Mouse (Mus musculus) limb, embryonic 12.5 days (tissue): ENCODE measurements around the gene Arhgef40. TPM values are rescaled to one million over a fixed set of nuclear protein-coding genes. Genes with fewer than 3 reads are reported as not detected.

Experiments used
- ATAC-seq: fragments of 200-750 bp; cut with Nextera tagmentation; 2 replicates; pipeline ENCODE4 v1.8.0; 2017; ENCODE audit warnings: low read depth, moderate TSS enrichment; ENCODE audit not compliant: insufficient number of reproducible peaks, insufficient read depth, low FRiP score, low TSS enrichment
- H3K27ac ChIP-seq: fragments of 300-500 bp; sonication (generic); 2 replicates; pipeline ENCODE4 v1.5.1; 2016; ENCODE audit warnings: mild to moderate bottlenecking, moderate library complexity
- H3K27me3 ChIP-seq: fragments of 300-500 bp; sonication (generic); 2 replicates; pipeline ENCODE4 v1.6.1; 2016; ENCODE audit warnings: mild to moderate bottlenecking, moderate library complexity
- H3K36me3 ChIP-seq: fragments of 300-500 bp; sonication (generic); 2 replicates; pipeline ENCODE4 v1.6.1; 2016; ENCODE audit warnings: mild to moderate bottlenecking, moderate library complexity
- H3K4me1 ChIP-seq: fragments of 300-500 bp; sonication (generic); replicated peaks from 2 replicates; pipeline ENCODE4 v1.6.1; 2016
- H3K4me2 ChIP-seq: fragments of 300-500 bp; sonication (generic); 2 replicates; pipeline ENCODE4 v1.6.1; 2016; ENCODE audit warnings: mild to moderate bottlenecking, moderate library complexity
- H3K4me3 ChIP-seq: fragments of 300-500 bp; sonication (generic); replicated peaks from 2 replicates; pipeline ENCODE4 v1.5.1; 2016; ENCODE audit warnings: mild to moderate bottlenecking
- H3K9ac ChIP-seq: fragments of 300-500 bp; sonication (generic); replicated peaks from 2 replicates; pipeline ENCODE4 v1.6.1; 2016; ENCODE audit warnings: mild to moderate bottlenecking, moderate library complexity
- H3K9me3 ChIP-seq: fragments of 300-500 bp; sonication (generic); 2 replicates; pipeline ENCODE4 v1.6.1; 2016; ENCODE audit warnings: mild to moderate bottlenecking, moderate library complexity
- WGBS: fragments of 180-500 bp; shearing (Covaris S2); methylation state at CpG from one replicate; pipeline ENCODE4 v1.1.7; 2016; 5-methylcytosine and 5-hydroxymethylcytosine counted together
- polyA plus RNA-seq: library from polyadenylated mRNA; unstranded; fragments of >200 nt; fragmentation: Nextera tagmentation; extraction: Ambion mirVana; gene quantifications from 2 replicates; pipeline ENCODE4 v1.2.1, GENCODE M21; 2016

The Arhgef40 gene
- polyA plus RNA-seq, 1 experiment from 2014 or later = 253 TPM

DNA sequence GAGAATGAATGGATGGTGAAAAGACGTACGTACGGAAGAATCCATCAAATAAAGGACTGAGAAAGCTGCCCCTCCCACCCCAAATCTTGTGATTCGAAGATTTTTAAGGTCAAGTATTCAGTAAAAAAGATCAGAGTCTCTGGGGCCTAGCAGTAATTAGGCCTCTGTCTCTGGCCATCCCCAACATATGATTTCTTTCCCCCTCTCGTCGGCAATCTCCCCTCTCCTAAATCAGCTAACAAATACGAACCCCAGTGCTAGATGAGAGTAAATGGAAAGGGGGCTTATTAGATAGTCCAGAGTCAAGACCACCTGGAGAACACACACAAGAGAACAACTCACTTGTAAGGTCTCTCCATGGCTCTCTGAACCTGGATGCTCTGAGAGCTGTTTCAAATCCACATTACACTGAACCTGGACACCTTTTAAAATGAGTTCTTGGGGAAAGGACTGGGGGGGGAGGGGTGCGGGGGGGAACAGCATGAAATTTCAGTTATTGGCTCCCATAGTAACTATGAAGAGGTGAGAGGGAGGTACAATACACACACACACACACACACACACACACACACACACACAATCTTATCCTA lies 28.6 kb downstream of the Arhgef40 start:
- H3K9ac ChIP-seq = peak overlapping the region; percentile 89
- no peaks in the 10 kb centered on the region for H3K27me3 ChIP-seq
- peaks cover 15% of the 10 kb centered on the region for H3K36me3 ChIP-seq
- no peak for ATAC-seq
- WGBS = 49% methylated on average over 8 of the region's 8 CpGs
- peak overlapping the region; percentile 60 for H3K4me2 ChIP-seq
- H3K9me3 ChIP-seq = no peaks in the 10 kb centered on the region
- peak overlapping the region; percentile 67 for H3K4me3 ChIP-seq
- H3K4me1 ChIP-seq = peaks cover 63% of the 10 kb centered on the region
- peak overlapping the region; percentile 96 for H3K27ac ChIP-seq

GRCm38 (mm10) chr14:52013771-52014219 lies 29.3 kb downstream of the Arhgef40 start:
- ATAC-seq = peak; percentile 18; the same call in 1 of the 2 replicates
- peak overlapping the region; percentile 67 for H3K4me3 ChIP-seq
- no peaks in the 10 kb centered on the region for H3K27me3 ChIP-seq
- H3K36me3 ChIP-seq = peaks cover 9% of the 10 kb centered on the region; the same call in 1 of the 2 replicates
- H3K9ac ChIP-seq = peak overlapping the region; percentile 89
- H3K27ac ChIP-seq = peak overlapping the region; percentile 96
- peaks cover 61% of the 10 kb centered on the region for H3K4me1 ChIP-seq
- H3K4me2 ChIP-seq = peak overlapping the region; percentile 60
- H3K9me3 ChIP-seq = no peaks in the 10 kb centered on the region
- under 1% methylated on average over 19 of the region's 24 CpGs for WGBS

GRCm38 (mm10) chr14:52014271-52014760 lies 29.8 kb downstream of the Arhgef40 start:
- Histone ChIP-seq H3K4me1 (peaks cover 60% of the 10 kb centered on the region), H3K4me2 (peak overlapping the region; percentile 60), H3K4me3 (peak overlapping the region; percentile 67), H3K27ac (peak overlapping the region; percentile 96), H3K36me3 (peaks cover 3% of the 10 kb centered on the region; the same call in 1 of the 2 replicates), H3K27me3 (no peaks in the 10 kb centered on the region), H3K9ac (peak overlapping the region; percentile 89), H3K9me3 (no peaks in the 10 kb centered on the region)
- 7% methylated on average over 5 of the region's 80 CpGs for WGBS
- ATAC-seq = no peak

DNA sequence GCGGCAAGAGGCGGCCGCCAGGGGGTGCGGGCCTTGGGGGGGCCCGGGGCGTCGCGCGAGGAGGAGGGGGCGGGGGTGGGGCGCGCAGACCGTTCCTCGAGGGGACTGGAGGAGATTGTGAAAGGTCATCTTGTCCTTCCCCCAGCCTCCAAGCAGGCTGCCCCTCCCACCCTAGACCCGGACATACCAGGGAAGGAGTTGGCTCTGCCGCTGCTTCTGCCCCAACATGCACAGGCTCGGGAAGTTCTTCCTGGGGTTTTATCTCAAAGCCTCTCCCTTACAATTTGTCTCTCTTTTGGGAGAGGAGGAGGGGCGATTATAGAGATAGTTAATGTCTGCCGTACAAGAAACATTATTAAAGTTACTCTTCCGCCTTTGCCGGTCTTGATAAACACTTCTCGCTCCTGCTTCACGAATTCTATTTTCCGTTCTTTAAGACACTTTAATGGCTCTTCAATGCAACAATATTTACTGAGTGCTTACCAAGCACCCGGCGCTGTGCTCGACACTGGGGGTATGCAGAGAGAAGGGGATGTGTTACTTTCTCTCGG lies 30.3 kb downstream of the Arhgef40 start:
- Histone ChIP-seq H3K4me2 (peak overlapping the region; percentile 60), H3K4me3 (peak overlapping the region; percentile 67), H3K9ac (peak overlapping the region; percentile 89), H3K36me3 (no peaks in the 10 kb centered on the region), H3K27me3 (no peaks in the 10 kb centered on the region), H3K4me1 (peaks cover 55% of the 10 kb centered on the region), H3K9me3 (no peaks in the 10 kb centered on the region), H3K27ac (peak overlapping the region; percentile 96)
- no peak for ATAC-seq
- WGBS = under 1% methylated on average over 14 of the region's 28 CpGs

DNA sequence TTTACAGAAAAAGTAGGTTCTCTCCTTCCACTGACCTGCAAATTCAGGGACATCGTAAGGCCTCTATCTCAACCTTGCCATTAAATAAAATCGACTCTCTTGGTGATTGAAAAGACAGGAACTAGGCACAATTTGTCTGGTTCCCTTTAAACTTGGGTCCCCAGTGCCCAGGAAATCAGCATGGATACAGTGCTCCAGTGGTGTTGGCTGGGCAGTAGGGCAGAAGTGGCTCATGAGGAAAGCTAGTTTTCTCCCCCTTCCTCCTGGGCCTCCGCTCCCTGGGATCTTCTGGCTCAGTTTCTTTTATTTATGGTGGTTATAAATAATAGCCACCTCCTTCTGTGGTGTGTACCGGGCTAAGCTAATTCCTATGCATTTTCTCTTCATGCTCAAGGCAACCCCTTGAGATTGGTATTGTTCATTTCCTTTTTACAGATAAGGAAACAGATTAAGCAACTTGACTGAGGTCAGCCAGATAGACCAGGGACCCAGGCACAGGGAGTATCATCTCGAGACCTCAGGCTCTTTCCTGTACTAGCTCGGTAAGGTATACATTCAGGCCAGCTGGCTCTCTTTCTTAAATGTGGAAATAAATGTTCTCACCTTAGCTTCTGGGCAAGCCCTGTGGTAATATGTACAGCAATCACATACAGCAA lies 31.1 kb downstream of the Arhgef40 start, which contains the start of gene Tmem253:
Gene Tmem253, plus strand, starts transcription at position 214 of the 656 bp plus-strand sequence.
- Histone ChIP-seq H3K9me3 (no peaks in the 10 kb centered on the region), H3K4me3 (peak within 1 kb of the TSS; percentile 67), H3K27ac (peak within 1 kb of the TSS; percentile 96), H3K4me1 (peaks cover 48% of the 10 kb centered on the region), H3K36me3 (no peaks in the 10 kb centered on the region), H3K4me2 (peak within 1 kb of the TSS; percentile 60), H3K9ac (peak within 1 kb of the TSS; percentile 89), H3K27me3 (no peaks in the 10 kb centered on the region)
- WGBS = 41% methylated on average over 6 of the region's 6 CpGs
- no peak for ATAC-seq

DNA sequence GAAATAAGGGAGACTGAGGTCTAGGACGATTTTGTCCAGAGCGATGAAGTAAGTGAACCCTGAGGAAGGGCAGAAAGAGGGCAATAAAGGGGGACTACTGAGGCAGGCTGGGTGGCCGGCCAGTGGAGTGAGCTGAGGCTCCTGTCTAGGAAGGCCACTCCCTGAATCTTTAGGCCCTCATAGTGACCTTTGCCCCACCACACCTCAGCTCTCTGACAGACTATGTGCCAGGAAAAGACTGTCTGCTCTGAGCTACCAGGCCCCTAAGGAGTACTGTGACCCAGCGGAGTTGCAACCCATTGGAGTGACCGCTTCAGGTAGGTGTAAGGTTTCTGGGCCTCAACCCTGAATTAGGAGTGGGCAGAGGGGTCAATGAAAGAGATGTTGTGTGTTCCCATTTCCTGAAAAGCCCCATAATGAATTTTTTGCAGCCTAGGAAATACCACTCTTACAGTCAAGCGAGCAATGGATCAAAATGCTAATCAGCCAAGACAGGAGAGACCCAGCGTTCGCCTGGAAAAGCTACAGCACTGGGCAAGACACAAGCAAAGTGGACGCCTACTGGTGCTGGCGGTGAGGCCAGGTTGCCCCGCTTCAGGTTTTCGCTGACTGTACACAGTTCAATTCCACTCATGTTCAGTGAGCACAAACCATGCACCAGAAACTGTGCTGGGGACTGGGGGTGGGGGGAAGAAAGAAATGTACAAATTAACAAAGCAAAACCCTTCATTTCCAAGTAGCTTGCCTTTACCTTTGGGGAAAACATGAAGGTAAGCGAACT lies 32.3 kb downstream of the Arhgef40 start:
- H3K9me3 ChIP-seq = no peaks in the 10 kb centered on the region
- H3K27me3 ChIP-seq = no peaks in the 10 kb centered on the region
- peak overlapping the region; percentile 27; the same call in 1 of the 2 replicates for H3K9ac ChIP-seq
- H3K4me2 ChIP-seq = no peak overlapping the region
- no peak overlapping the region for H3K4me3 ChIP-seq
- WGBS = 78% methylated on average over 13 of the region's 13 CpGs
- H3K4me1 ChIP-seq = peaks cover 45% of the 10 kb centered on the region
- no peaks in the 10 kb centered on the region for H3K36me3 ChIP-seq
- no peak overlapping the region for H3K27ac ChIP-seq
- ATAC-seq = no peak

DNA sequence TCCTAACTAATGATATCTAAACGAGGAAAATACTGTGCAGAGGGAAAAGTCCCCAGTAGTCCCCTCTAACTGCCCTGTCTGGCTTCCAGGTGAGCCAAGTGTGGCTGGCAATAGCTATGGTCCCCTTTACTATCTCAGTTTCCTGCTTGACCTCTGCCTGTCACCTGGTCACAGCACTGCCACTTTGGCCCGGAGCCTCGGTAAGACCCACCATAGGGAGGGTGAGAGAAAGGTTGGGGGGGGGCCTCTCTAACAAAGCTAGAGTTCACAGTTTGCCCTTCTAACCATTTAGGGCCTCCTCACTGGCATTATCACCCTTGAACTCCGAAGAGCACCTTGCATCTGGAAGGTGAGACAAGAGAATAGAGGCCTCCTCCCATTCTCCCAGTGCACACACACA lies 33.1 kb downstream of the Arhgef40 start:
- peaks cover 44% of the 10 kb centered on the region for H3K4me1 ChIP-seq
- WGBS = 73% methylated on average over 4 of the region's 4 CpGs
- no peak for ATAC-seq

GRCm38 (mm10) chr14:52018248-52019050 lies 33.9 kb downstream of the Arhgef40 start:
- Histone ChIP-seq H3K9me3 (no peaks in the 10 kb centered on the region), H3K9ac (peak overlapping the region; percentile 87; the same call in 1 of the 2 replicates), H3K27me3 (no peaks in the 10 kb centered on the region), H3K4me1 (peaks cover 41% of the 10 kb centered on the region), H3K4me3 (peak overlapping the region; percentile 65), H3K4me2 (peak overlapping the region; percentile 66), H3K27ac (peak overlapping the region; percentile 99; the same call in 1 of the 2 replicates), H3K36me3 (no peaks in the 10 kb centered on the region)
- 87% methylated on average over 15 of the region's 15 CpGs for WGBS
- ATAC-seq = no peak

More for the DNA sequence above, 33.1 kb downstream of the Arhgef40 start:
- Histone ChIP-seq H3K36me3 (no peaks in the 10 kb centered on the region), H3K27me3 (no peaks in the 10 kb centered on the region), H3K9ac (no peak overlapping the region), H3K27ac (no peak overlapping the region), H3K4me2 (no peak overlapping the region), H3K4me3 (no peak overlapping the region), H3K9me3 (no peaks in the 10 kb centered on the region)

GRCm38 (mm10) chr14:52019051-52019589 lies 34.6 kb downstream of the Arhgef40 start:
- H3K4me2 ChIP-seq = peak overlapping the region; percentile 66
- no peaks in the 10 kb centered on the region for H3K9me3 ChIP-seq
- H3K4me1 ChIP-seq = peaks cover 41% of the 10 kb centered on the region
- peak overlapping the region; percentile 87 for H3K9ac ChIP-seq
- no peaks in the 10 kb centered on the region for H3K27me3 ChIP-seq
- peak; percentile 3 for ATAC-seq
- peak overlapping the region; percentile 99 for H3K27ac ChIP-seq
- H3K36me3 ChIP-seq = no peaks in the 10 kb centered on the region
- 36% methylated on average over 12 of the region's 12 CpGs for WGBS
- peak overlapping the region; percentile 65 for H3K4me3 ChIP-seq
